Mouse (Mus musculus): ENCODE results near the gene Dcst1.
A peak's percentile ranks its signal among the peaks of the same experiment; 100 is the strongest.

Dcst1 gene

GRCm38 (mm10) chr3:89365153-89365485, at the start of gene Dcst1:
Dcst1 (minus strand) TSS chr3:89365253.
- DNase-seq (ENCODE audit: low read depth, low spot score) = no peak

- peak; percentile 100 for DNase-seq (ENCODE audit: low read depth, low spot score)
Observed at GRCm38 (mm10) chr3:89411490-89412393, 46.7 kb upstream of the Dcst1 start, which contains the start of gene Flad1. Flad1 (minus strand) TSS chr3:89411870.

GRCm38 (mm10) chr3:89410864-89411263, 45.8 kb upstream of the Dcst1 start:
- DNase-seq (ENCODE audit: low read depth, low spot score) = no peak

- DNase-seq (ENCODE audit: low read depth, low spot score) = no peak
Observed at GRCm38 (mm10) chr3:89409701-89410100, 44.6 kb upstream of the Dcst1 start.

GRCm38 (mm10) chr3:89408448-89408847, 43.4 kb upstream of the Dcst1 start:
- peak; percentile 64 for DNase-seq (ENCODE audit: low read depth, low spot score)

- DNase-seq (ENCODE audit: low read depth, low spot score) = no peak
Observed at GRCm38 (mm10) chr3:89406887-89407286, 41.8 kb upstream of the Dcst1 start.

- no peak for DNase-seq (ENCODE audit: low read depth, low spot score)
Observed at GRCm38 (mm10) chr3:89402693-89403092, 37.6 kb upstream of the Dcst1 start, which contains the start of gene Lenep. Lenep (minus strand) TSS chr3:89402793.

GRCm38 (mm10) chr3:89401329-89401728, 36.3 kb upstream of the Dcst1 start:
- no peak for DNase-seq (ENCODE audit: low read depth, low spot score)

GRCm38 (mm10) chr3:89396654-89397005, 31.6 kb upstream of the Dcst1 start:
- DNase-seq (ENCODE audit: low read depth, low spot score) = no peak

GRCm38 (mm10) chr3:89395806-89396653, 31.0 kb upstream of the Dcst1 start:
- DNase-seq (ENCODE audit: low read depth, low spot score) = peak; percentile 91

- no peak for DNase-seq (ENCODE audit: low read depth, low spot score)
Observed at GRCm38 (mm10) chr3:89395419-89395805, 30.4 kb upstream of the Dcst1 start.

- DNase-seq (ENCODE audit: low read depth, low spot score) = peak; percentile 95
Observed at GRCm38 (mm10) chr3:89394894-89395256, 29.8 kb upstream of the Dcst1 start.

GRCm38 (mm10) chr3:89394006-89394893, 29.2 kb upstream of the Dcst1 start, which contains the start of gene Zbtb7b:
Zbtb7b (minus strand) TSS chr3:89394776.
- DNase-seq (ENCODE audit: low read depth, low spot score) = peak; percentile 82

GRCm38 (mm10) chr3:89393605-89394004, 28.6 kb upstream of the Dcst1 start:
- DNase-seq (ENCODE audit: low read depth, low spot score) = peak; percentile 98

GRCm38 (mm10) chr3:89392871-89393311, 27.8 kb upstream of the Dcst1 start:
- DNase-seq (ENCODE audit: low read depth, low spot score) = no peak

GRCm38 (mm10) chr3:89391663-89392511, 26.8 kb upstream of the Dcst1 start:
- DNase-seq (ENCODE audit: low read depth, low spot score) = peak; percentile 68

GRCm38 (mm10) chr3:89390699-89391662, 25.9 kb upstream of the Dcst1 start:
- DNase-seq (ENCODE audit: low read depth, low spot score) = no peak

GRCm38 (mm10) chr3:89390111-89390515, 25.1 kb upstream of the Dcst1 start:
- DNase-seq (ENCODE audit: low read depth, low spot score) = no peak

Measured in ZHBTc4 (cell line).